Mouse (Mus musculus): ENCODE data around the gene Crisp3. TPM values are rescaled to one million over a fixed set of nuclear protein-coding genes. Genes with fewer than 3 reads are reported as not detected.
"Not testable (repeated sequence)": the region's sequence is repeated elsewhere in the genome, so short reads cannot be mapped to it uniquely, and the experiment has no call there.

Gene Crisp3
- total RNA-seq (2021) = not detected

DNA sequence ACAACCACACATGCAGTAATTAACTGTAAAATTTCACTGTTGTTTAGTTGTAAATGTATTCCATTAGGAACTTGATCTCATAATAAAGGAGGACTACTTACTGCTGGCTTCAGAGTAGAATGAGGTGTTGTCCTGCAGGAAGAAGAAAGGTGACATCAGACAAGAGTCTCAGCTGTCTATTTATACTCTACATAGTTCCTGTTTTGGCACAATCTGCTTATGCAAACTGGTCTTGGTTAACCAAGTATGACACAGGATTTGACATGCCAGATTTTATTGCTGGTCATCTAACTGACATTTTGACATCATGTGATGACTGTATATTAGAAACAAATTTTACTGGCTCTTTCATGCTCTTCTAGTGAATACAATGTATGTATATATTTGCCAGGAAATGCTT is at the start of gene Crisp3:
Gene Crisp3 (minus strand): TSS at position 154 of the 400 bp plus-strand sequence.
- no peak for DNase-seq
- intact Hi-C loops (cut with DNase I) = no loop called here

DNA sequence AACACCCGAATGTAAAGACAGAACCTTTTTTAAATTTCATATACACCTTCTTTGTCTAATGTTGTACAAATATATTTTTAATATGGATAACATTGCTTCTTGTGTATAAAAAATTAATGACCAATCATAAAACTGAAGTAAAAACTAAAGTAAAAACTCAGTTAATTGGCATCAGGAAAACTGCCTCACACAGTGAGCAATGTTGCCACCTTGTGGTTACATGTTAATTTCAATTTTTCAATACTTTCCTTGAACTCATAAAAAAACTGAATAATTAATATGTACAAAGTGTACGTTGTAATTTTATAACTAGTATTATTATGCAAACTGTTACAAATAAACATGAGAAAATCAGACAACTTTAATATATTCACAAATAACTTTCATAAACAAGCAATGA is 43.3 kb upstream of the Crisp3 start:
- intact Hi-C loops (cut with DNase I) = no loop called here

DNA sequence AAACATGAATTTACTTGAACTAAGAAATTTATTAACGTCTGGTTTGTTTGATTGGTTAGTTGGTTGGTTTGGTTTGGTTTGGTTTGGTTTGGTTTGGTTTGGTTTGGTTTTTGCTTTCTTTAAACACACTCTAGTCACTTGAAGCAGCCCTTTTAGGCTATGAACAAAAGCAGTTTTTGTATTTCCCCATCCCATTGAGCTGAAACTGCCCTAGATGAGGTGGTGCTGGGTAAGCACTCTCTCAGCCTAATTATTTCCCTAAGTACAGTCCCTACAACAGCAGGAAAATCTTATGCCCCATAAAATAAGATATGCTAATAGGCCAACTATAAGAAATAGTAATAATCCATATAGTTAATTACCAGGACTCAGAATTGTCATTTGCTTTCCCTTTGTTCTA is 33.4 kb upstream of the Crisp3 start:
- no peak for DNase-seq
- intact Hi-C loops (cut with DNase I) = no loop called here

More for the DNA sequence above, 43.3 kb upstream of the Crisp3 start:
- no peak for DNase-seq

DNA sequence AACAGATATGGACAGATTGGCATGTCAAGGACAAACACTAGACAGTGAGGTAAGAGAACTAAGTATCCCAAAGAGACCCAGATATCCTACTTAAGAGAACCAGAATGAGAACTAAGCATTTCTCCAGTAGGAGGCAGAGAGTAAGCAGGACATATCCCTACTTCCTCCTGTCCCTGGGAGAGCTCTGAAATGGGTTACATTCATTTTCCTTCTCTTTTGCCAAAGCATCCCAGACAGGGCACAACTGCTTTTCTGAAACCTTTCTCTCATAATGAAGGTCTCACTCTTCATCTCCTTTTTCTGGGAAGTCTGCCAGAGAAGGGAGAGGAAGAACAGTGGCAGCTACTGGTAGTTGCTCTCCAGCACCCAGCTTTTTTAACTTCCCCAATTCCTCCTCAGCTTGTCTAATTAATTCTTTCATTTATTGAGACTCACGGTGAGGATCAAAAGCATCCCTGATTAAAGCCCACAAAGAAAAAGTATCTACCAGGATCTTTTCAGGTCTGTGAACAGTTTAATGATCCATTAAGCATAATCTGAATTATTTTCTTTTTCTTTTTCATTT is 32.9 kb upstream of the Crisp3 start:
- intact Hi-C loops (cut with DNase I) = no loop called here

DNA sequence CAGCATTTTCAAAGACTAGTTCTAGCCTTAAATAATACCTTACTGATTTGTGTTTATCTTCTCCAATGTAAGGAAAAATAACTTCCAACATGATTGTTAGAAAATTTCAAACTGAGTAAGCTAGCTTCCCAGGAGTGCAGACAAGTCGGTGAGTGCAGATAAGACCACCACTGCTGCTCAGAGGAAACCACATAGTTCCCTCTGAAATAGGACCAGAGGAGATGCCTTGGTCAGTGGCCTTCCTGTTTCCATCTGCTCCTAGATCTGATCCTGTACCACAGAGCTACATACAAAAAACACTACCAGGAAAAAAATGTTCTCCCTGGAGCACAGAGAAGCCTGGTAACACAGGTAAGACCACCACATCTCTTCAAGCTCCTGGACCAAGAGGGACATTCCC is 10.4 kb upstream of the Crisp3 start:
- intact Hi-C loops (cut with DNase I) = no loop called here
- DNase-seq = no peak

More for the DNA sequence above, 32.9 kb upstream of the Crisp3 start:
- no peak for DNase-seq

DNA sequence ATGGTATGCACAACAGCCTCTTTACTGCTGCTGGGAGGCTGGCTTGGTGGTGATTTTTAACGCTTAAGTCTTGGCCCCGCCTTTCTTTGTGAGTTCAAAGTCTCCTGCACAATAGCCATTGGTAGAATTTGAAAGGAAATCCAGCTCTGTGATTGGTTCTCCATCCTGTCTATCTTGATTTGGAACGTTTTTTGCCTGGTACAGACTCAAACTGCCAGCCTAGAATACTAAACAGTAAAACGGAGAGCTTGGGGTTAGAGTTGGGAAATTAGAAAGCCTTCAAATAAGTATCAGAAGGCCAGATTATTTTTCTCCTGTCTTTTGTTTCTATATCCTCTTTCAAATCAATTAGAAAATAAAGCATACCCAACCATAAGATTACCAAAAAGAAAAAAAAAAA is 33.5 kb downstream of the Crisp3 start, which contains the start of gene Pgk2:
Gene Pgk2 (minus strand): TSS at position 101 of the 400 bp plus-strand sequence.
- intact Hi-C loops (cut with DNase I) = no loop called here
- DNase-seq = no peak

DNA sequence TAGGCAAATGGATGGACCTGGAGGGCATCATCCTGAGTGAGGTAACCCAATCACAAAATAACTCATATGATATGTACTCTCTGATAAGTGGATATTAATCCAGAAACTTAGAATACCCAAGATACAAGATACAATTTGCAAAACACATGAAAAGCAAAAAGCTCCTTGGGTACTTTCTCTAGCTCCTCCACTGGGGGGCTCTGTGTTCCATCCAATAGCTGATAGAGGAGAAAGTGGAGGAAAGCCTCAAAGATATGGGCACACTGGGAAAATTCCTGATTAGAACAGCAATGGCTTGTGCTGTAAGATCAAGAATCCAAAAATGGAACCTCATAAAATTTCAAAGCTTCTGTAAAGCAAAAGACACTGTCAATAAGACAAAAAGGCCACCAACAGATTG is 40.3 kb downstream of the Crisp3 start:
- DNase-seq; intact Hi-C loops (cut with DNase I): not testable (repeated sequence)

DNA sequence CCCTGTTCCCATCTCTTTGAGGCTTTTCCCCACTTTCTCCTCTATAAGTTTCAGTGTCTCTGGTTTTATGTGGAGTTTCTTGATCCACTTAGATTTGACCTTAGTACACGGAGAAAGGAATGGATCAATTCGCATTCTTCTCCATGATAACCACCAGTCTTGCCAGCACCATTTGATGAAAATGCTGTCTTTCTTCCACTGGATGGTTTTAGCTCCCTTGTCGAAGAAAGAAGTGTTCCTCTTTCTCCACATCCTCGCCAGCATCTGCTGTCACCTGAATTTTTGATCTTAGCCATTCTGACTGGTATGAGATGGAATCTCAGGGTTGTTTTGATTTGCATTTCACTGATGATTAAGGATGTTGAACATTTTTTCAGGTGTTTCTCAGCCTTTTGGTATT is 51.9 kb downstream of the Crisp3 start:
- DNase-seq; intact Hi-C loops (cut with DNase I): not testable (repeated sequence)

Other genes with a start within 250 kb of the Crisp3 start
- not detected for gene AC192777.2, start 146.8 kb downstream of the Crisp3 start, total RNA-seq (2021)
- not detected for gene Pgk2, start 33.6 kb downstream of the Crisp3 start, total RNA-seq (2021)
- gene Crisp1, start 76.9 kb upstream of the Crisp3 start, total RNA-seq (2021) = not detected